ENCODE assay signal across 12 mouse cellular contexts in the genomic region with DNA sequence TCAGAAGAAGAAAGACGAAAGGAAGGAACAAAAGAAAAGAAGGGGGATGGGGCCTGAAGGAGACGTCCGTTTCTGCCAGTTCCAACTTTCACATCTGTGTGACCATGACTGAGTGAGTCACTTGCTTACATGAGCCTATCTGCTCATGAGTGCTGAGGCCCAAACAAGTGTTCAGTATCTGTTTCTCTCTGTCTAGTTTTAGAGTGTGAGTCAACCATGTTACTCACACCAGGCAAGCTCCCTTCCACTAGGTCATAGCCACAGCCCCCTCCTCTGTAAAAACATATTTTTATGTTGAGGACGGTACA. TPM values are rescaled to one million over a fixed set of nuclear protein-coding genes. Genes with fewer than 3 reads are reported as not detected.
A peak's percentile ranks its signal among the peaks of the same experiment; 100 is the strongest.
DNase-seq lines count a peak whose midpoint lies in the region; ATAC-seq and TF ChIP-seq lines count a peak whose summit lies in the region.
"Had no signal": no experiment of that assay in that cellular context is flagged by ENCODE, and none has a peak within 500 bp of the region (broad histone marks: within the 10 kb centered on the region; RNA-seq: fewer than 3 reads in every experiment).

No protein-coding gene starts in this region.

- H3K9me3 ChIP-seq in kidney, embryonic 16.5 days (ENCODE audit: low read length) = no peaks in the 10 kb centered on the region
- H3K9me3 ChIP-seq in intestine, embryonic 15.5 days = no peaks in the 10 kb centered on the region
- no peaks in the 10 kb centered on the region for H3K9me3 ChIP-seq in forebrain, postnatal 0 days (ENCODE audit: low read length)
- H3K9me3 ChIP-seq: midbrain, embryonic 15.5 days had no signal

- H3K27me3 ChIP-seq in kidney, embryonic 16.5 days (ENCODE audit: insufficient read depth, low read length) = no peaks in the 10 kb centered on the region
- no peaks in the 10 kb centered on the region for H3K27me3 ChIP-seq in intestine, embryonic 15.5 days (replicated peaks)
- no peaks in the 10 kb centered on the region for H3K27me3 ChIP-seq in myocyte (ENCODE audit: control insufficient read depth, insufficient read depth, insufficient read length)
- no peaks in the 10 kb centered on the region for H3K27me3 ChIP-seq in forebrain, postnatal 0 days (ENCODE audit: insufficient read depth, low read length)
- H3K27me3 ChIP-seq: midbrain, embryonic 15.5 days had no signal

- H3K4me1 ChIP-seq in kidney, embryonic 16.5 days (ENCODE audit: insufficient read depth, low read length) = peaks cover 5% of the 10 kb centered on the region
- H3K4me1 ChIP-seq in intestine, embryonic 15.5 days (replicated peaks) = no peaks in the 10 kb centered on the region
- H3K4me1 ChIP-seq in forebrain, postnatal 0 days (ENCODE audit: insufficient read depth) = no peaks in the 10 kb centered on the region
- H3K4me1 ChIP-seq: midbrain, embryonic 15.5 days had no signal

- TF ChIP-seq POLR2A in myocyte (IDR thresholded peaks at IDR 0.05; ENCODE audit: insufficient read length, low read depth) = no peak

- no peaks in the 10 kb centered on the region for H3K79me2 ChIP-seq in myocyte (ENCODE audit: control insufficient read depth, insufficient read depth)

- no peaks in the 10 kb centered on the region for H3K36me3 ChIP-seq in kidney, embryonic 16.5 days (ENCODE audit: insufficient read depth, low read length)
- no peaks in the 10 kb centered on the region for H3K36me3 ChIP-seq in intestine, embryonic 15.5 days
- no peaks in the 10 kb centered on the region for H3K36me3 ChIP-seq in myocyte (ENCODE audit: control insufficient read depth, insufficient read depth)
- H3K36me3 ChIP-seq in forebrain, postnatal 0 days (ENCODE audit: insufficient read depth) = no peaks in the 10 kb centered on the region
- H3K36me3 ChIP-seq: midbrain, embryonic 15.5 days had no signal

- no peak for TF ChIP-seq CTCF in forebrain, postnatal 0 days (IDR thresholded peaks at IDR 0.05; ENCODE audit: low read depth)

- H3K4me2 ChIP-seq in kidney, embryonic 16.5 days (replicated peaks; ENCODE audit: low read depth, low read length) = no peak overlapping the region
- no peak overlapping the region for H3K4me2 ChIP-seq in intestine, embryonic 15.5 days (replicated peaks)
- peak overlapping the region; percentile 66 for H3K4me2 ChIP-seq in myocyte (ENCODE audit: low read depth)
- no peak overlapping the region for H3K4me2 ChIP-seq in forebrain, postnatal 0 days (ENCODE audit: low read depth)
- H3K4me2 ChIP-seq: lung, embryonic 14.5 days; midbrain, embryonic 15.5 days had no signal

- DNase-seq in kidney, postnatal 25 days = no peak
- DNase-seq in adipocyte (ENCODE audit: low spot score) = peak; percentile 18
- no peak for DNase-seq in forebrain, postnatal 0 days
- no peak for DNase-seq in layer of hippocampus, postnatal 10 days (ENCODE audit: low spot score in 2 of 2)
- DNase-seq: heart, postnatal 10 days; kidney, adult 11 months; lung, embryonic 14.5 days; spleen, adult 18-20 months had no signal

- ATAC-seq in kidney, embryonic 16.5 days (ENCODE audit: low FRiP score, low TSS enrichment) = 0 out of 2 replicates have a peak, but pooled peaks have one; percentile 6
- peak; percentile 50 for ATAC-seq in intestine, embryonic 15.5 days
- ATAC-seq in forebrain, postnatal 0 days = no peak
- ATAC-seq: midbrain, embryonic 15.5 days had no signal

- H3ac ChIP-seq in myocyte (ENCODE audit: control insufficient read depth, insufficient read length) = no peak overlapping the region

- 85% methylated on average over 4 of the region's 4 CpGs for WGBS in kidney, embryonic 16.5 days
- WGBS in intestine, embryonic 15.5 days = 63% methylated on average over 4 of the region's 4 CpGs
- WGBS in forebrain, postnatal 0 days = 78% methylated on average over 4 of the region's 4 CpGs

- peak overlapping the region; percentile 57; the same call in 1 of the 2 replicates for H3K27ac ChIP-seq in kidney, embryonic 16.5 days (ENCODE audit: low read length)
- H3K27ac ChIP-seq in intestine, embryonic 15.5 days = peak overlapping the region; percentile 38
- no peak overlapping the region for H3K27ac ChIP-seq in forebrain, postnatal 0 days (ENCODE audit: low read depth, low read length)
- H3K27ac ChIP-seq: midbrain, embryonic 15.5 days had no signal

- no peak overlapping the region for H3K4me3 ChIP-seq in kidney, embryonic 16.5 days (ENCODE audit: low read length)
- no peak overlapping the region for H3K4me3 ChIP-seq in intestine, embryonic 15.5 days (replicated peaks)
- no peak overlapping the region for H3K4me3 ChIP-seq in myocyte
- H3K4me3 ChIP-seq in forebrain, postnatal 0 days (ENCODE audit: low read depth, low read length) = no peak overlapping the region
- H3K4me3 ChIP-seq: midbrain, embryonic 15.5 days had no signal

- H3K9ac ChIP-seq in kidney, embryonic 16.5 days (replicated peaks; ENCODE audit: low read length) = no peak overlapping the region
- no peak overlapping the region for H3K9ac ChIP-seq in intestine, embryonic 15.5 days
- no peak overlapping the region for H3K9ac ChIP-seq in forebrain, postnatal 0 days
- H3K9ac ChIP-seq: lung, embryonic 14.5 days; midbrain, embryonic 15.5 days had no signal

TF ChIP-seq in myocyte, 11 proteins besides CTCF, POLR2A, EP300 and RAD21:
- peak in 2 of 3 experiments; percentile 51 to 59 for TF ChIP-seq MYOD1 (IDR thresholded peaks at IDR 0.05; ENCODE audit: control insufficient read depth in 1 of 3, insufficient read length in 2 of 3, low read depth in 2 of 3)
- peak; percentile 61 for TF ChIP-seq TCF12 (IDR thresholded peaks at IDR 0.05; ENCODE audit: insufficient read depth, poor library complexity, severe bottlenecking)
- TF ChIP-seq USF1 (IDR thresholded peaks at IDR 0.05; ENCODE audit: low read depth) = no peak
- no peak for TF ChIP-seq E2F4 (IDR thresholded peaks at IDR 0.05; ENCODE audit: insufficient read depth)
- TF ChIP-seq MYOG (IDR thresholded peaks at IDR 0.05; ENCODE audit: control insufficient read depth in 1 of 3, insufficient read depth in 1 of 3, insufficient read length in 2 of 3, low read depth in 2 of 3) = peak in 2 of 3 experiments; percentile 13 to 60

RNA-seq across cellular contexts. Expression of a gene that starts 10.4 kb away (rescaled TPM):
- polyA plus RNA-seq in kidney, embryonic 16.5 days (2015; fragmentation: Nextera tagmentation; extraction: Ambion mirVana) = 9.6 and 10.3 TPM in 2 replicates
- polyA plus RNA-seq in intestine, embryonic 15.5 days (2015; fragmentation: Nextera tagmentation; extraction: Ambion mirVana) = 36.1 and 37.4 TPM in 2 replicates
- 3.5 TPM for polyA plus RNA-seq in myocyte (2012; fragmentation: generic; extraction: Trizol)
- 1.7 and 2.5 TPM in 2 replicates for total RNA-seq in forebrain, postnatal 0 days (2014; rRNA removed)
- 1.3 and 1.5 TPM in 2 replicates for polyA plus RNA-seq in forebrain, postnatal 0 days (2015; fragmentation: Nextera tagmentation; extraction: Ambion mirVana)
- total RNA-seq in layer of hippocampus, postnatal 10 days (2021) = 1 to 10 TPM; 2.1 to 2.2 TPM
